Mouse (Mus musculus) thymus, postnatal 4 days (tissue): Measurements from ENCODE around the gene Tnip3.

ENCODE experiments used
- DNase-seq: peaks from one replicate; pipeline ENCODE4 v3.0.0; 2021

Tnip3 gene

GRCm38 (mm10) chr6:65525192-65525591 is at the start of gene Tnip3:
TSS of gene Tnip3 (plus strand) at chr6:65525313.
- DNase-seq = no peak

GRCm38 (mm10) chr6:65498786-65499185 is 26.3 kb upstream of the Tnip3 start:
- no peak for DNase-seq

DNA sequence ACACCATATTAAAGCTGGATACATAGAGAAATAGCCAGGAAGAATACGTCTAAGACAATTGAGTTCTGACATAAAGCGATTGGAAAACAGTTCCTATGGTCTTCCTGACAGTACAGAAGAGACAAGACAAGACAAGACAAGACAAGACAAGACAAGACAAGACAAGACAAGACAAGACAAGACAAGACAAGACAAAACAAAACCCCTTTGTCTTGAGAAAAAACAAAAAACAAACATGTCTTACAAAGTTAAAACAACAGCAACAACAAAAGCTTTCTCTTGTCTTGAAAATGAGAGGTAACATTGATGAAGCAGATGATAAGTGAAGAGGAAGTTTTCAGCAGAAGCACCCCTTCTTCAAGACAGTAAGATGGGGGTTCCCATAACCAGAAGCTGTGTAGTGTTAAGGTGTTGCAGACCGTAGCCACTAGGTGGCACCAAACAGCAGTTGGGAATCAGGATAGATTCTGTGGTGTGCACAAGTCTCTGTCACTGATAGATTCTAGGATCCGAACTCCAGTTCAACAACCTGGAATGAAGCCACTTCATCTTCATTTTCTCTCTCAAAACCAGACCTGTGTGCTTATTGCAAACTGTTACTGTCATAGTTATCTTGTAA is 15.0 kb upstream of the Tnip3 start:
- DNase-seq = peak; percentile 83

DNA sequence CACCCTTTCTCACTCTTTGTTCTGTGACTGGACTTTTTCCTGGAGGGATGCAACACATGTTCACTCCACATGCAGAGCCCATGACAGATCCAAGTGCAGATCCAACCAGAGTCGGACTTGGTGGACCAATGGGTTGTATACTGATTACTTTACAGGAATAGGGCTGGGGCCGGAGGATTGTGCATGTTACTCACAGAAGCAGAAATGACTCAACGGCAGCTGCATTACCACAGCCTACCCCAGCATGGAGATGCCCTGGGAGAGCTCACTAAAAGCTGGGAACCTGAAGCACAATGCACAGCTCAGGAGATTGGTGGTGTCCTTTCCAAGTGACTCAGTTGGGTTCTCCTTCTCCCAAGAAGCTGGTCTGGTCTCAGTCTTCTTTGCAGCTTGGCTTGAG is 11.3 kb upstream of the Tnip3 start:
- DNase-seq = no peak

GRCm38 (mm10) chr6:65516759-65517158 is 8.4 kb upstream of the Tnip3 start:
- DNase-seq = no peak

DNA sequence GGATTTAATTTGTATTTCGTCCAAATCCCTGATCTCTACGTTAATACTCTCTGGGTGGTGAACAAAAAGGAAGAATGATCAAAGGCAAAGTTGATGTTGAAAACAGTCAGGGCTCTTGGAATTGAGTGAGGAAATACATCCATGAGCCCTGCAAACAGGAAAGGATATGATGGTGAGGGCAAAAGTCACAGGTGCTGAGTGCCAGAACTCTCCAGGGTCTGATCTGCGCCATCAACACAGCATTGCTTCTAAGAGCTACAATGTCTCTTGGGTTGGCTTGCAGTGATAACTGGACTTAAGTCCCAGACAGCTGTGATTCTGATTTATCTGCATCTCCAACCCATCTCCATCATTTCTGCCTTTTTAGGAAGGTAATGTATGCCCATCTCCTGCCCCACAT is 4.3 kb upstream of the Tnip3 start:
- no peak for DNase-seq

DNA sequence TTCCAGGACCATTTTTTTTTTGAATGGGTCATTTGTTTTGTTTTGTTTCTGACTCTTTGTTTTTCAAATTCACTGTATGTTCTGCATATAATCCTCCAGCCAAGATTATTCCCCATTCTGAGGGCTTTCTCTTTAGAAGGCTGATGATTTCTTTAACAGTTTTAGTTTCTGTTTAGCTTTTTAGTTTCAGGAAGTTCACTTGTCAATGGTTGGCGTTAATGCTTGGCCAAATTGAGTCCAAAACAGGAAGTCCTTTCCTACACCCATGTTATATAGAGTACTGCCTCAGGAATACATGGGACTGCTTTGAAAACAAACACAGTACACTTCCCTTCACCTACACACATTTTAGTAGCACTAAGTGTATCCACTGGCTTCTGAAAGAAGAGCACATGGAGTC is 2.8 kb downstream of the Tnip3 start:
- DNase-seq = no peak

DNA sequence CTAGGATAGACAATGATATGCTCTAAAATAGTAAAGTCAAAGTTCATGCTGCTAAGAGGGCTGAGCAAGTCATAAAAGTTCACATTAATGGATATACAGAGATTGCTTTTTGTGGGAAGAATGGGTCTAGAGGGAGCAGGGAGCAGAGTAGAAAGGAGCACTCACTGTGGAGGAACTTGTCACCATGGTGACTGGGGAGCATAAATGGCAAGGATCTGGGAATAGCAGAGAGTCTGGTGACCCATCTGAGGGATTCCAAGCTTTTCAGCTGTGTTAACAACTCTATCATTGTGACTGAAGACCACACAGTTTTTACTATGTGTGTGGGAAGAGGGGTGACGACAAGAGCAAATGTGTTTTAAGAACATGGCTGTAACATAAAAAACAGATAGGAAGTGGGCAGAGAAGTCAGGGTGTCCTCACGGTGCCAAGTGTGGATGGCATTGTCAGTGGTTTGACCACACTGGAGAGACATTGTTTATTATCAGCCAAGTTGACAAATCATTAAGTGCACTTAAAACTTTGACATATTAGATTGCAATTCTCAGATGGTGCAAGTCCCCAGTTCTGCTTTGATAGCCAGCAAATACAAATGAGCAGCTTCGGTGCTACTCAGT is 6.2 kb downstream of the Tnip3 start:
- no peak for DNase-seq

GRCm38 (mm10) chr6:65533687-65534086 is 8.6 kb downstream of the Tnip3 start:
- DNase-seq = no peak

- no peak for DNase-seq
Observed at GRCm38 (mm10) chr6:65537327-65537884, 12.3 kb downstream of the Tnip3 start.

- no peak for DNase-seq
Observed at GRCm38 (mm10) chr6:65538022-65538652, 13.0 kb downstream of the Tnip3 start.

DNA sequence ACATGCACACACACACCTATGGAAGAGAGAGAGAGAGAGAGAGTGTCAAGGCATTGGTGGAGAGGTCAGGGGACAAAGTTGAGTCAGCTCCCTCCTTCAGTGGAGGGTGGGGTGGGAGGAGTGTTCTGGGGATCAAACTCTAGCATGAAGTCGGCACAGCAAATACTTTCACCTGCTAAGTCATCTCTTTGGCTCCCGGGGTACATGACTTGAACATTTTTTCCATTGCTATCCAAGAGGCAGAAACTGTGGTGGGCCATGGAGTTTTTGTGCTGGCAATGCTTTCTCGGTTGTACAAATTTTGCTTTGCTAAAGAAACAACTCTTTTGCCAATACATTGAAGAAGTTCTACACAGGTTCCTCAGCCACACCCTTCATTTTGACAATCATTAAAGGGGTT is 13.8 kb downstream of the Tnip3 start:
- no peak for DNase-seq

GRCm38 (mm10) chr6:65540138-65540537 is 15.0 kb downstream of the Tnip3 start:
- no peak for DNase-seq

DNA sequence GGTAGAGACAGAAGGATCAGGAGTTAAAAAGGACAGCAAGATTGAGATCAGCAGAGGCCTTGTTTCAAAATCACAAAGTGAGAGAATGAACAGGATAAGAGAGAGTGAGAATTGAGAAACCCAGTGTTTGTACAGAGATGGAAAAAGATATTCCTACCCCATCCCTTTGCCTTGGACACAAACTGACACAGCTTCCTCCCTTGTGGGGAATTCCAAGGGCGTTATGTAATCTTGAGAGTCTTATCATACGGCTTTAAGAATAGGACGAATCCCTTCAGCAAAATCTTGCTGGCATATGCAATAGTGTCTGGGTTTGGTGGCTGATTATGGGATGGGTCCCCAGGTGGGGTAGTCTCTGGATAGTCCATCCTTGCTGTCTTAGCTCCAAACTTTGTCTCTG is 16.0 kb downstream of the Tnip3 start:
- no peak for DNase-seq

- DNase-seq = no peak
Observed at GRCm38 (mm10) chr6:65542391-65542790, 17.3 kb downstream of the Tnip3 start.

DNA sequence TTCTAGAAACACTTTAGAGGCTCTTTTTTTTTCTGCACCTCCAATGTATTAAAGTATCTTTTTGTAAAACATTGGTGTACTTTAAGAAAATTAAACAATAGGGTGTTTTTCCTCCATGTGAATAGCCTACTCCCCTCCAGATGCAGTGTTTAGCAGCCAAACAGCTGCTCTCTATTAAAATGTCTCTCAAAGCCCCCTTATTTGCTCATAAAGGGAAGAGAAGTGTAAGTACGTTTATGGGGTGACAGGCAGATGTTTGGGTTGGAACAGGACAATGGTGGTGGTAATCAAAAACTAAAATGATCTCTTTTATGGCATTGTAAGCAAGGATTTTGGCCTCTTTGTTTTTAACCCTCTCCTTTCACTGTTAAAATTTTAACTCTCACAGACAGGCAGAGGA is 17.8 kb downstream of the Tnip3 start:
- no peak for DNase-seq

- no peak for DNase-seq
Observed at GRCm38 (mm10) chr6:65563887-65564656, 39.0 kb downstream of the Tnip3 start.

DNA sequence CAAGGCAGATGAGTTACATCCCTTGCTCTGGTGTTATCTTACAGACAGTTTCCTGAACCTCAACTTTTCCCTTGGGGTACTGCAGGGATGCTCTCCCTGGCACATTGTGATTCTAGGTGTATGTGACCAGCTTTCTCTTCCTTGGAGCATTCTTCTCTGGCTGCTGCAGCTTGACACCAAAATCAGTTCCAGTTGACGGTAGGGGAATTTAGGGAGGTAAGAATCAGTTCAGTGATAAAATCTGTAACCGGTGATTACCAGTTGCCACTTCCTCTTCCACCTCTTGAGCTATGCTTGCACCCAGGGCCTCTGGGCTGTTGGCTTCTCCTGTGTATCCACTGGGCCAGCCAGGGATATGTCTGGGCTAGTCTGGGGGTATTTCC is 39.5 kb downstream of the Tnip3 start:
- DNase-seq = peak; percentile 14

DNA sequence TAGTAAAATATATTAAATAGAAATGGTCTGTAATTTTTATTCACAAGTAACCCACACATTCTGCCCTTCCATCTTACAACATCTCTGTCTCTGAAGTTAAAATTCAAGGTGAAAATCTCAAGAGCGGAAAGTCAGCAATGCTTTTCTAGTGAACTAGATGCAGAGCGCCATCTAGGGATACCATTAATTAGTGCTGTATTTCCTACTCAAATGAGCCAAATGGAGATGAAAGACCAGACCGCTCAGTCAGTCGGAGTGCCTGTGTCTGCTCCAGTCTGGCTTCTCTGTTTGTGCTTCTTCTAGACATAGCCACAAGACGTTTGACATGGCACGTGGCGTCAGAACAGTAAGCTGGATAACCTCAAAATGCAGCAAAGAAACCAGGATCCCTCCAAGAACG is 44.6 kb downstream of the Tnip3 start:
- peak; percentile 62 for DNase-seq

- no peak for DNase-seq
Observed at GRCm38 (mm10) chr6:65578151-65578973, 53.2 kb downstream of the Tnip3 start.

DNA sequence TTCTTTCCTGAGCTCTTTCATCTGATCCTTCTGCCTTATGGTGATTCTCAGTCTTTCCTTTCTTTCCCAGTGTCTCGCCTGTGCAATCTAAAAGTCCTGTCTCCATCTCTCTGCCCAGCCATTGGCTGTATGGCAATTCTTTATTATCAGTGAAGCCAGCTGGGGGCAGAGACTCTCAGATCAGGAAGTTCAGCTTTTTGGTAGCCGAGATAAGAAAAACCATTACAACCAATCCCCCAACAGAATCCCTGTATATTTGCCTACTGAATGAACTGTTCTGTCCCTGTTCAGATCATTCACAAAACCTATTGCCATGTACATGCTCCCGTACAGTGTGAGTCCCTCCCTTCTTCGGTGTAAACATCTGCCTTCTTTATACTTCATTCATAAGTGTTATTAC is 57.9 kb downstream of the Tnip3 start:
- DNase-seq = no peak

- DNase-seq = no peak
Observed at GRCm38 (mm10) chr6:65584870-65585332, 59.8 kb downstream of the Tnip3 start.
